Mouse (Mus musculus): Measurements from ENCODE around the gene Fam71e1. TPM values are rescaled to one million over a fixed set of nuclear protein-coding genes. Genes with fewer than 3 reads are reported as not detected.

Fam71e1 gene
- total RNA-seq, 2 experiments from 2014 or later = 0.75 TPM; not detected in 1

DNA sequence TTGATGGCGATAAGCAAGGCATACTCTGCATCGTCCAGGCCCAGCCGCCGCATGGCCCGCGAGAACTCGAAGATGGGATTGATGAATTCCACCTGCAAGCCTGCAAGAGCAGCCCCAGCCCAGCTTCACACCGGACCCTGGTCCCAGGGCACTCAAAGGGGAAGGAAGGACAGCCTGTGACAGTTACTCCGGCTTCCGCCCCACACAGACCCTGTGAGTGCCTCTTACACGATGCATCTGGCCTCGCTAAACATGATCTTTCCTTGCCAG is 54.0 kb downstream of the Fam71e1 start:
- ATAC-seq (replicated peaks; ENCODE audit: low FRiP score, low TSS enrichment, poor library complexity, severe bottlenecking) = no peak

Other genes starting within 250 kb of the Fam71e1 start
- 1.2 TPM in 1 of 2 replicates, not detected in the other for gene 1700028J19Rik, start 249.9 kb upstream of the Fam71e1 start, total RNA-seq (2014; fragmentation: Nextera tagmentation)
- gene 1700028J19Rik, start 249.9 kb upstream of the Fam71e1 start, total RNA-seq (2017) = 0.46 TPM in 1 of 2 replicates, not detected in the other
- gene 2410002F23Rik, start 249.9 kb upstream of the Fam71e1 start, total RNA-seq (2014; fragmentation: Nextera tagmentation) = 93.5 and 176 TPM in 2 replicates
- 77.1 and 113 TPM in 2 replicates for gene 2410002F23Rik, start 249.9 kb upstream of the Fam71e1 start, total RNA-seq (2017)
- not detected in 2 replicates for gene Acp4, start 239.2 kb upstream of the Fam71e1 start, total RNA-seq (2014; fragmentation: Nextera tagmentation)
- gene Acp4, start 239.2 kb upstream of the Fam71e1 start, total RNA-seq (2017) = not detected in 2 replicates
- gene Gm15517, start 235.1 kb upstream of the Fam71e1 start, total RNA-seq (2014; fragmentation: Nextera tagmentation) = not detected in 2 replicates
- gene Gm15517, start 235.1 kb upstream of the Fam71e1 start, total RNA-seq (2017) = not detected in 2 replicates
- 0.74 and 0.77 TPM in 2 replicates for gene Clec11a, start 189.7 kb upstream of the Fam71e1 start, total RNA-seq (2014; fragmentation: Nextera tagmentation)
- 1.7 and 4.3 TPM in 2 replicates for gene Clec11a, start 189.7 kb upstream of the Fam71e1 start, total RNA-seq (2017)
- gene Shank1, start 186.3 kb upstream of the Fam71e1 start, total RNA-seq (2014; fragmentation: Nextera tagmentation) = 0.22 and 1.3 TPM in 2 replicates
- gene Shank1, start 186.3 kb upstream of the Fam71e1 start, total RNA-seq (2017) = 0.27 TPM in 1 of 2 replicates, not detected in the other
- gene Syt3, start 112.5 kb upstream of the Fam71e1 start, total RNA-seq (2014; fragmentation: Nextera tagmentation) = not detected in 2 replicates
- gene Syt3, start 112.5 kb upstream of the Fam71e1 start, total RNA-seq (2017) = 0.61 TPM in 1 of 2 replicates, not detected in the other
- gene 1700008O03Rik, start 110.8 kb upstream of the Fam71e1 start, total RNA-seq (2014; fragmentation: Nextera tagmentation) = not detected in 2 replicates
- 0.65 TPM in 1 of 2 replicates, not detected in the other for gene 1700008O03Rik, start 110.8 kb upstream of the Fam71e1 start, total RNA-seq (2017)
- gene Lrrc4b, start 67.6 kb upstream of the Fam71e1 start, total RNA-seq (2014; fragmentation: Nextera tagmentation) = not detected in 2 replicates
- not detected in 2 replicates for gene Lrrc4b, start 67.6 kb upstream of the Fam71e1 start, total RNA-seq (2017)
- gene Aspdh, start 31.2 kb upstream of the Fam71e1 start, total RNA-seq (2014; fragmentation: Nextera tagmentation) = not detected in 2 replicates
- not detected in 2 replicates for gene Aspdh, start 31.2 kb upstream of the Fam71e1 start, total RNA-seq (2017)
- 73.4 and 96.5 TPM in 2 replicates for gene Josd2, start 28.6 kb upstream of the Fam71e1 start, total RNA-seq (2014; fragmentation: Nextera tagmentation)
- 25.0 and 30.6 TPM in 2 replicates for gene Josd2, start 28.6 kb upstream of the Fam71e1 start, total RNA-seq (2017)
- 62.8 and 83.9 TPM in 2 replicates for gene Emc10, start 52 bp upstream of the Fam71e1 start, total RNA-seq (2014; fragmentation: Nextera tagmentation)
- gene Emc10, start 52 bp upstream of the Fam71e1 start, total RNA-seq (2017) = 30.1 and 31.1 TPM in 2 replicates
- 0.48 TPM in 1 of 2 replicates, not detected in the other for gene Mybpc2, start 28.1 kb downstream of the Fam71e1 start, total RNA-seq (2014; fragmentation: Nextera tagmentation)
- gene Mybpc2, start 28.1 kb downstream of the Fam71e1 start, total RNA-seq (2017) = not detected in 2 replicates
- gene Spib, start 35.5 kb downstream of the Fam71e1 start, total RNA-seq (2014; fragmentation: Nextera tagmentation) = 0.67 and 4.7 TPM in 2 replicates
- not detected in 2 replicates for gene Spib, start 35.5 kb downstream of the Fam71e1 start, total RNA-seq (2017)
- gene Pold1, start 52.3 kb downstream of the Fam71e1 start, total RNA-seq (2014; fragmentation: Nextera tagmentation) = 194 and 214 TPM in 2 replicates
- gene Pold1, start 52.3 kb downstream of the Fam71e1 start, total RNA-seq (2017) = 61.0 and 90.8 TPM in 2 replicates
- gene Nr1h2, start 57.4 kb downstream of the Fam71e1 start, total RNA-seq (2014; fragmentation: Nextera tagmentation) = 68.7 and 69.2 TPM in 2 replicates
- gene Nr1h2, start 57.4 kb downstream of the Fam71e1 start, total RNA-seq (2017) = 28.8 and 59.9 TPM in 2 replicates
- 5.3 and 10.3 TPM in 2 replicates for gene Napsa, start 75.8 kb downstream of the Fam71e1 start, total RNA-seq (2014; fragmentation: Nextera tagmentation)
- gene Napsa, start 75.8 kb downstream of the Fam71e1 start, total RNA-seq (2017) = 2.0 and 11.0 TPM in 2 replicates
- 1.9 and 7.9 TPM in 2 replicates for gene Kcnc3, start 94.1 kb downstream of the Fam71e1 start, total RNA-seq (2014; fragmentation: Nextera tagmentation)
- 0.11 TPM in 1 of 2 replicates, not detected in the other for gene Kcnc3, start 94.1 kb downstream of the Fam71e1 start, total RNA-seq (2017)
- not detected in 2 replicates for gene Myh14, start 174.3 kb downstream of the Fam71e1 start, total RNA-seq (2014; fragmentation: Nextera tagmentation)
- gene Myh14, start 174.3 kb downstream of the Fam71e1 start, total RNA-seq (2017) = not detected in 2 replicates
- gene Izumo2, start 212.2 kb downstream of the Fam71e1 start, total RNA-seq (2014; fragmentation: Nextera tagmentation) = not detected in 2 replicates
- not detected in 2 replicates for gene Izumo2, start 212.2 kb downstream of the Fam71e1 start, total RNA-seq (2017)

All from megakaryocyte-erythroid progenitor cell, adult 5-6 weeks (primary cell).